Mouse (Mus musculus) lung, embryonic 14.5 days (tissue): ENCODE data around the gene Gas2l2. TPM values are rescaled to one million over a fixed set of nuclear protein-coding genes. Genes with fewer than 3 reads are reported as not detected.

Experiments used
- ATAC-seq: fragments of 200-750 bp; cut with Nextera tagmentation; 2 replicates; pipeline ENCODE4 v1.8.0; 2017; ENCODE audit warnings: mild to moderate bottlenecking, moderate TSS enrichment, moderate library complexity; ENCODE audit not compliant: insufficient read depth
- DNase-seq: peaks from one replicate; pipeline ENCODE4 v3.0.0-alpha.2; 2015
- H3K27ac ChIP-seq: fragments of 300-500 bp; sonication (generic); 2 replicates; pipeline ENCODE4 v1.5.1; 2014; ENCODE audit warnings: low read depth, mild to moderate bottlenecking, moderate library complexity
- H3K27me3 ChIP-seq: fragments of 300-500 bp; sonication (generic); 2 replicates; pipeline ENCODE4 v1.6.1; 2014; ENCODE audit warnings: low read length, control low read depth; ENCODE audit not compliant: insufficient read depth
- H3K36me3 ChIP-seq: fragments of 300-500 bp; sonication (generic); 2 replicates; pipeline ENCODE4 v1.6.1; 2014; ENCODE audit warnings: control low read depth; ENCODE audit not compliant: insufficient read depth
- H3K4me1 ChIP-seq: fragments of 300-500 bp; sonication (generic); 2 replicates; pipeline ENCODE4 v1.6.1; 2014; ENCODE audit warnings: antibody characterized with exemption, control low read depth; ENCODE audit not compliant: insufficient read depth
- H3K4me2 ChIP-seq: fragments of 300-500 bp; sonication (generic); 2 replicates; pipeline ENCODE4 v1.6.1; 2014; ENCODE audit warnings: mild to moderate bottlenecking
- H3K4me3 ChIP-seq: fragments of 300-500 bp; sonication (generic); 2 replicates; pipeline ENCODE4 v1.5.1; 2014; ENCODE audit warnings: low read depth, low read length
- H3K9ac ChIP-seq: fragments of 300-500 bp; sonication (generic); 2 replicates; pipeline ENCODE4 v1.6.1; 2014
- H3K9me3 ChIP-seq: fragments of 300-500 bp; sonication (generic); 2 replicates; pipeline ENCODE4 v1.6.1; 2016; ENCODE audit warnings: low read depth, low read length, control low read depth
- CTCF ChIP-seq: IDR thresholded peaks from 2 replicates; pipeline ENCODE4 v1.5.1; 2016; ENCODE audit warnings: antibody characterized with exemption, low read depth
- WGBS: fragments of 180-500 bp; shearing (Covaris S2); extraction: QIAGEN DNeasy Blood & Tissue Kit; methylation state at CpG from one replicate; pipeline ENCODE4 v1.1.7; 2014; 5-methylcytosine and 5-hydroxymethylcytosine counted together
- polyA plus RNA-seq: library from polyadenylated mRNA; unstranded; fragments of >200 nt; fragmentation: Nextera tagmentation; extraction: Ambion mirVana; gene quantifications from 2 replicates; pipeline ENCODE4 v1.2.1, GENCODE M21; 2014

Gas2l2 gene
- not detected in 2 replicates for polyA plus RNA-seq

- Histone ChIP-seq H3K9me3 (no peaks in the 10 kb centered on the region), H3K27ac (no peak within 1 kb of the TSS), H3K36me3 (no peaks in the 10 kb centered on the region), H3K27me3 (peaks cover 24% of the 10 kb centered on the region; the same call in 1 of the 2 replicates), H3K4me2 (no peak within 1 kb of the TSS), H3K4me1 (no peaks in the 10 kb centered on the region), H3K9ac (no peak within 1 kb of the TSS), H3K4me3 (no peak within 1 kb of the TSS)
- no peak for ATAC-seq
- WGBS: 43% methylated on average over 5 of the region's 5 CpGs
- no peak for DNase-seq
- TF ChIP-seq CTCF: no peak
Measured at GRCm38 (mm10) chr11:83429355-83429754, at the start of gene Gas2l2. TSS of gene Gas2l2 (minus strand) at chr11:83429455.

- H3K27ac ChIP-seq: peak overlapping the region; percentile 91
- H3K4me1 ChIP-seq: 0 out of 2 replicates have a peak, but pooled peaks cover 5% of the 10 kb centered on the region
- no peaks in the 10 kb centered on the region for H3K9me3 ChIP-seq
- DNase-seq: peak; percentile 37
- peak; percentile 85 for ATAC-seq
- TF ChIP-seq CTCF: no peak
- no peaks in the 10 kb centered on the region for H3K27me3 ChIP-seq
- H3K4me3 ChIP-seq: peak overlapping the region; percentile 96
- peak overlapping the region; percentile 94 for H3K4me2 ChIP-seq
- H3K36me3 ChIP-seq: peaks cover 17% of the 10 kb centered on the region
- peak overlapping the region; percentile 87 for H3K9ac ChIP-seq
- WGBS: under 1% methylated on average over 50 of the region's 52 CpGs
Measured at GRCm38 (mm10) chr11:83473235-83474016, 44.2 kb upstream of the Gas2l2 start.

GRCm38 (mm10) chr11:83472324-83473234 is 43.3 kb upstream of the Gas2l2 start, which contains the start of gene Taf15:
TSS of gene Taf15 (plus strand) at chr11:83473086.
- Histone ChIP-seq H3K9me3 (no peaks in the 10 kb centered on the region), H3K4me3 (peak within 1 kb of the TSS; percentile 96), H3K27me3 (no peaks in the 10 kb centered on the region), H3K9ac (peak within 1 kb of the TSS; percentile 87), H3K27ac (peak within 1 kb of the TSS; percentile 91), H3K4me1 (0 out of 2 replicates have a peak, but pooled peaks cover 5% of the 10 kb centered on the region), H3K4me2 (peak within 1 kb of the TSS; percentile 94), H3K36me3 (peaks cover 14% of the 10 kb centered on the region)
- peak; percentile 69 for TF ChIP-seq CTCF
- under 1% methylated on average over 66 of the region's 66 CpGs for WGBS
- ATAC-seq (peak; percentile 98), DNase-seq (peak; percentile 99)

GRCm38 (mm10) chr11:83471766-83472165 is 42.5 kb upstream of the Gas2l2 start:
- Histone ChIP-seq H3K9ac (peak overlapping the region; percentile 87), H3K4me1 (0 out of 2 replicates have a peak, but pooled peaks cover 8% of the 10 kb centered on the region), H3K9me3 (no peaks in the 10 kb centered on the region), H3K4me2 (peak overlapping the region; percentile 94), H3K27me3 (no peaks in the 10 kb centered on the region), H3K36me3 (peaks cover 10% of the 10 kb centered on the region), H3K4me3 (peak overlapping the region; percentile 96; the same call in 1 of the 2 replicates), H3K27ac (no peak overlapping the region)
- 58% methylated on average over 2 of the region's 2 CpGs for WGBS
- DNase-seq: no peak
- no peak for TF ChIP-seq CTCF
- no peak for ATAC-seq

GRCm38 (mm10) chr11:83468765-83469164 is 39.5 kb upstream of the Gas2l2 start:
- 85% methylated on average over 3 of the region's 3 CpGs for WGBS

GRCm38 (mm10) chr11:83467120-83467652 is 37.9 kb upstream of the Gas2l2 start:
- WGBS: 38% methylated on average over 11 of the region's 11 CpGs
- peak; percentile 50 for ATAC-seq
- DNase-seq: peak; percentile 79
- no peak for TF ChIP-seq CTCF
- Histone ChIP-seq H3K4me2 (no peak overlapping the region), H3K4me3 (no peak overlapping the region), H3K9ac (no peak overlapping the region), H3K36me3 (no peaks in the 10 kb centered on the region), H3K27me3 (peaks cover 25% of the 10 kb centered on the region), H3K9me3 (no peaks in the 10 kb centered on the region), H3K4me1 (0 out of 2 replicates have a peak, but pooled peaks cover 3% of the 10 kb centered on the region), H3K27ac (0 out of 2 replicates have a peak overlapping the region, but pooled peaks have one; percentile 5)

More at GRCm38 (mm10) chr11:83468765-83469164, 39.5 kb upstream of the Gas2l2 start:
- H3K9me3 ChIP-seq: no peaks in the 10 kb centered on the region
- no peak overlapping the region for H3K4me2 ChIP-seq
- no peak for ATAC-seq
- no peaks in the 10 kb centered on the region for H3K36me3 ChIP-seq
- 0 out of 2 replicates have a peak, but pooled peaks cover 3% of the 10 kb centered on the region for H3K4me1 ChIP-seq
- no peak overlapping the region for H3K9ac ChIP-seq
- H3K27ac ChIP-seq: no peak overlapping the region
- no peak for TF ChIP-seq CTCF
- DNase-seq: no peak
- no peak overlapping the region for H3K4me3 ChIP-seq
- H3K27me3 ChIP-seq: peaks cover 12% of the 10 kb centered on the region
